Mouse (Mus musculus) liver, embryonic 15.5 days (tissue): Measurements from ENCODE around the gene Tfb1m. TPM values are rescaled to one million over a fixed set of nuclear protein-coding genes. Genes with fewer than 3 reads are reported as not detected.

ENCODE experiments used
- ATAC-seq: fragments of 200-750 bp; cut with Nextera tagmentation; 2 replicates; pipeline ENCODE4 v1.8.0; 2017; ENCODE audit warnings: moderate number of reproducible peaks, mild to moderate bottlenecking, moderate library complexity; ENCODE audit not compliant: insufficient read depth
- H3K27ac ChIP-seq: fragments of 300-500 bp; sonication (generic); replicated peaks from 2 replicates; pipeline ENCODE4 v1.5.1; 2015; ENCODE audit warnings: mild to moderate bottlenecking, inconsistent platforms
- H3K27me3 ChIP-seq: fragments of 300-500 bp; sonication (generic); 2 replicates; pipeline ENCODE4 v1.6.1; 2015; ENCODE audit warnings: mild to moderate bottlenecking, inconsistent platforms
- H3K36me3 ChIP-seq: fragments of 300-500 bp; sonication (generic); replicated peaks from 2 replicates; pipeline ENCODE4 v1.6.1; 2015; ENCODE audit warnings: moderate library complexity, mild to moderate bottlenecking, inconsistent platforms
- H3K4me1 ChIP-seq: fragments of 300-500 bp; sonication (generic); replicated peaks from 2 replicates; pipeline ENCODE4 v1.6.1; 2015; ENCODE audit warnings: inconsistent platforms
- H3K4me2 ChIP-seq: fragments of 300-500 bp; sonication (generic); 2 replicates; pipeline ENCODE4 v1.6.1; 2015; ENCODE audit warnings: moderate library complexity, mild to moderate bottlenecking, inconsistent platforms
- H3K4me3 ChIP-seq: fragments of 300-500 bp; sonication (generic); replicated peaks from 2 replicates; pipeline ENCODE4 v1.5.1; 2015; ENCODE audit warnings: mild to moderate bottlenecking, inconsistent platforms
- H3K9ac ChIP-seq: fragments of 300-500 bp; sonication (generic); 2 replicates; pipeline ENCODE4 v1.6.1; 2015; ENCODE audit warnings: moderate library complexity, mild to moderate bottlenecking, inconsistent platforms
- H3K9me3 ChIP-seq: fragments of 300-500 bp; sonication (generic); replicated peaks from 2 replicates; pipeline ENCODE4 v1.6.1; 2016; ENCODE audit warnings: inconsistent platforms
- WGBS: fragments of 180-500 bp; shearing (Covaris S2); methylation state at CpG from one replicate; pipeline ENCODE4 v1.1.7; 2015; ENCODE audit warnings: mixed read lengths; ENCODE audit not compliant: insufficient replicate concordance; 5-methylcytosine and 5-hydroxymethylcytosine counted together
- polyA plus RNA-seq: library from polyadenylated mRNA; unstranded; fragments of >200 nt; fragmentation: Nextera tagmentation; extraction: Ambion mirVana; gene quantifications from 2 replicates; pipeline ENCODE4 v1.2.1, GENCODE M21; 2015

Tfb1m gene
- polyA plus RNA-seq, 1 experiment from 2014 or later, result 11.4 TPM

DNA sequence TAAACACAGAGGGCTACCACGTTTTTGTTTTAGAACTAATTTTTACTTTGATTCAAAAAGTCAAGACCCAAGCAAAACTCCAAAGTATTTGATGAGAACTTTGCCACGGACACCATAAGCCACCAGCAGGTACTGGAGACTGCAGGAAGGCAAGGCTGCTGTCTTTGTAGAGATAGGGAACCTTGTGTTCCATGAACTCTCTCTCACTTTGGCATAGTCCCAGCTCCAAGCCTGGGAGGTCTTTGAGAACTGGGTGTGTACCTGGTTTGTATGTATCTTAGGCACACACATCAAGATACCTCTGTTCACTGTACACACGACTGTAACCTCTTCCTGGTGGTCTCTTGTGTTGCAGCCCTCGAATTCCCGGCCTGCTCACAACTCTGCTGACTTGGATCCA is 43.3 kb downstream of the Tfb1m start:
- Histone ChIP-seq H3K4me1 (no peaks in the 10 kb centered on the region), H3K4me3 (no peak overlapping the region), H3K9me3 (no peaks in the 10 kb centered on the region), H3K9ac (no peak overlapping the region), H3K4me2 (no peak overlapping the region), H3K36me3 (no peaks in the 10 kb centered on the region), H3K27me3 (no peaks in the 10 kb centered on the region), H3K27ac (no peak overlapping the region)
- 65% methylated on average over 5 of the region's 5 CpGs for whole genome bisulfite sequencing
- ATAC-seq, result no peak

DNA sequence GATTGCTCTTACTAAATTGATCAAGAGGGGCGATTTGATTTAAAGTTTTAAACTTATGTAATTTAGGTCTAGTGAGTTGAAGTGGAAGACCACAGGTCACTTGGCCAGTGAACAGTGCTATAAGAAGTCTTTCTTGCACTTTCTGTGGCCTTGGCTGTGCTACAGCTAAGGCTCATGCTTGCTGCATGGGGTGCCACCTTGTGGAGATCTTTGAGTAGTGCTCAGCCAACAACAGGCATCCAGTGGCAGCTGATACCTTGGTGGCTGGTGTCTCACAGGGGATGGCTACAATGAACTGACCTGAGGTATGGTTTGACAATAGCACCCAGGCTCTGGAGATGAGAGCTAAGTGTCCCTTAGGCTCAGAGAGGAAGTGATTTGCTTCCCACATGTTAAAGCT is 47.7 kb downstream of the Tfb1m start:
- Histone ChIP-seq H3K4me3 (no peak overlapping the region), H3K4me1 (no peaks in the 10 kb centered on the region), H3K4me2 (no peak overlapping the region), H3K27me3 (no peaks in the 10 kb centered on the region), H3K9me3 (no peaks in the 10 kb centered on the region), H3K9ac (no peak overlapping the region), H3K27ac (no peak overlapping the region), H3K36me3 (no peaks in the 10 kb centered on the region)
- 7% methylated on average over 1 of the region's 1 CpGs for WGBS
- ATAC-seq, result no peak

DNA sequence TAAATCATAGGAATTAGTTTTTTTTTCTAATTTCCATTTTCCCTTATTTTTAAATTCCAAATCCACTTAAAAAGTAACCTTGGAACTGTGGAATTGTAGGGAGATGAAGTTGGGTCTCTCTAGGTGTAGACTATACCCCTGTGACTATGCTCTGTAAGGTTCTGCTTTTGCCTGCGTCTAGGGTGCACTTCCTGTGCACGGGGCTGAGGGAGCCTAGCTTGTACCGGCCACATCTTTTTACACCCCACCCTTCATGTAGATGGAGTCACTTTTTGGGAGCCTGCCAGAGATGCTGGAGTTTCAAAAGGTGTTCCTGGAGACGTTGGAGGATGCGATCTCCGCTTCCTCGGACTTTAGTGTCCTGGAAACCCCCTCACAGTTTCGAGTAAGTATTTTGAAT is 51.1 kb downstream of the Tfb1m start:
- WGBS, result 55% methylated on average over 8 of the region's 8 CpGs
- Histone ChIP-seq H3K27me3 (no peaks in the 10 kb centered on the region), H3K36me3 (no peaks in the 10 kb centered on the region), H3K27ac (no peak overlapping the region), H3K9ac (no peak overlapping the region), H3K9me3 (no peaks in the 10 kb centered on the region), H3K4me2 (no peak overlapping the region), H3K4me1 (no peaks in the 10 kb centered on the region), H3K4me3 (no peak overlapping the region)
- ATAC-seq, result no peak

DNA sequence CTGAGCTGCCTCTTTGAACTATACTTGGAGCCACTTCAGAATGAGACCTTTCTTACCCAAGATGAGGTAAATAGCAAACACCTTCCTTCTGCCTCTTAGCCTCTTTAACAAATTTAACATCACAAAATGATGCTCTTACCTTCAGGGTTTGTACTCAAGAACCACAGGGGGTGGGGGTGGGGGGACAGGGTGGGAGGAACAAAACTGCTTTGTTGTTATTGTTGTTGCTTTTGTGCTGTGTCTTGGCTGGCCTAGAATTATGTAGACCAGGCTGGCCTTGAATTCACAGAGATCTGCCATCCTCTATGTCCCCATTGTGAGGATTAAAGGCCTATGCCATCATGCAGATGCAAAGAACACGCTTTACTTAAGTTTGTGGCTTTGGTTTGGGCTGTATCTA is 51.9 kb downstream of the Tfb1m start:
- no peak for ATAC-seq
- WGBS, result 58% methylated on average over 1 of the region's 1 CpGs

DNA sequence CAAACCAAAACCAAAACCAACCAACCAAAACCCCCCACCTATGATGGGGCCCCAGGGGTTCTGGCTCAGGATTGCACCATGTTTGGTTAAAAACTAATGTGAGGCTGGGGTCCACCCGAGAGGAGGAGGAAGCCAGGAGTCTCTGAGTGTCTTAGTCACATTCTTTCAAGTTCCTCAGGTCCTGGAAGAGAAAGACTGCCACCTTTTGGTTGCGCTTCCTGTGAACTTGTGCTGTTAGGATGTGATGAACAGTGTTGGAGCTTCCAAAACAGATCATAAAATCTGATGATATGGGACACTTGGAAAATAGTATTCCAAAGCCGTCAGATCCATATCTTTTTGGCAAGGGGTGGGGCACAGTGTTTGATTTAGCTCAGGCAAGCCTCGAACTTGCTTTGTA is 56.6 kb downstream of the Tfb1m start:
- no peak for ATAC-seq
- Histone ChIP-seq H3K36me3 (no peaks in the 10 kb centered on the region), H3K4me2 (no peak overlapping the region), H3K9me3 (no peaks in the 10 kb centered on the region), H3K27me3 (no peaks in the 10 kb centered on the region), H3K27ac (no peak overlapping the region), H3K4me3 (no peak overlapping the region), H3K4me1 (no peaks in the 10 kb centered on the region; the same call in 1 of the 2 replicates), H3K9ac (no peak overlapping the region)
- WGBS, result 66% methylated on average over 4 of the region's 4 CpGs

More for the DNA sequence above, 51.9 kb downstream of the Tfb1m start:
- Histone ChIP-seq H3K27me3 (no peaks in the 10 kb centered on the region), H3K4me2 (no peak overlapping the region), H3K36me3 (no peaks in the 10 kb centered on the region), H3K9ac (no peak overlapping the region), H3K4me1 (no peaks in the 10 kb centered on the region), H3K9me3 (no peaks in the 10 kb centered on the region), H3K27ac (no peak overlapping the region), H3K4me3 (no peak overlapping the region)

DNA sequence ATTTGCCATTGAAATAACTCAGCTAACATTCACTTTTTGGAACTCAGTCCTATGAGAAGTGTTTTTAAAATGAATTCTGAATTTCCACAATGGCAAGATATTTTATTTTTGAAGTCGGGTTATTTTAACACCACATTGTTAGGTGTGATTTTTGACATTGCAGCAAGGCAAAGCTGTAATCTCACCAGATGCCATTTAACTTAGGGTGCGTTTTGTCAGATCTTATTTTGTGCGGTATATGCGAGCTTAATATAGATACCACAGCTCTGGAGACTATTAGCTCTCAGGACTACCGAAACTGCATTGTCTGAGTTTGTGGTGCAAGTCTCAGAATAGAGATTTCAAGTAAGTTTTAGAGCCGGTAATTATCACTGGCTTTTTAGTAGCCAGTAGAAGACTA is 57.5 kb downstream of the Tfb1m start:
- no peak for ATAC-seq
- no peak overlapping the region for H3K9ac ChIP-seq
- WGBS, result 72% methylated on average over 6 of the region's 6 CpGs

DNA sequence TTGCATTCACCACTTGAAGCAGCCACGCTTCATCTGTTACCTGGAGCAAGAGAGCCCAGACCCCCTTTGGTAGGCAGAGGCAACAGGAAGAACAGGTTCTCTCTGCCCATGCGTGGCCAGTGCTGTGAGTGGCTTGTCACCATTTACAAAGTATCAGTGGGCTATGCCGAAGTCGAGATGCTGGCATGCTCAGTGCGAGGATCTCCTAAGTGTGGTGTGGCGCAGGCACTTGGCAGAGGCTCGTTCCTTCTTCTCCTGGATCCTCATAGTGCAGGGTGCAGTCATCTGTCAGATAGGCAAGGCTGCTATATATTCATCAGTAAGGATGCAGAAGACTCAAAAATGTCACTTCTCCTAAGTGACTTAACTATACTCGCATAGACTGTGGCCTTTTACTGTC is 58.1 kb downstream of the Tfb1m start:
- H3K9ac ChIP-seq, result no peak overlapping the region
- no peaks in the 10 kb centered on the region for H3K36me3 ChIP-seq
- 72% methylated on average over 8 of the region's 8 CpGs for WGBS
- ATAC-seq, result no peak
- H3K27ac ChIP-seq, result no peak overlapping the region
- H3K9me3 ChIP-seq, result no peaks in the 10 kb centered on the region
- H3K4me3 ChIP-seq, result no peak overlapping the region
- no peak overlapping the region for H3K4me2 ChIP-seq
- H3K27me3 ChIP-seq, result no peaks in the 10 kb centered on the region
- no peaks in the 10 kb centered on the region; the same call in 1 of the 2 replicates for H3K4me1 ChIP-seq

More for the DNA sequence above, 57.5 kb downstream of the Tfb1m start:
- Histone ChIP-seq H3K36me3 (no peaks in the 10 kb centered on the region), H3K4me1 (no peaks in the 10 kb centered on the region; the same call in 1 of the 2 replicates), H3K27me3 (no peaks in the 10 kb centered on the region), H3K4me2 (no peak overlapping the region), H3K27ac (no peak overlapping the region), H3K9me3 (no peaks in the 10 kb centered on the region), H3K4me3 (no peak overlapping the region)

DNA sequence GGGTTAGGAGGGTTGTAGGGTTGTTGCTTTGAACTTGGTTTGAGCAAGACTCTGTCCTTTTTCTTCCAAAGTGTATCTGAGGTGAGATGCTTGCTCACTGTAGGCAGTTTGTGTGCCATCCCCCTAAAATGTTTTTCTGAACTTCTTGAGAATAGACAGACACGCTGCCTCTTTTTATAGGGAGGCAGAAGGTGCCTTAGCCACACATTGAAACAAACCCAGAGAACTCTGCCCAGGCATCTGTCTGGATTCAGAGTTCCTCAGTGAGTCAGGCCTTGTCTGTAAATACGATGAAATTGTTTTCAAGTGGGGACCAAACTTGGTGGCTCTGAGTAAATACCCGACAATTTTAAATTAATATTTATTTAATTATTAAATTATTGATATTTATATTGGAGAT is 59.0 kb downstream of the Tfb1m start:
- H3K27ac ChIP-seq, result no peak overlapping the region
- H3K27me3 ChIP-seq, result no peaks in the 10 kb centered on the region
- H3K4me1 ChIP-seq, result no peaks in the 10 kb centered on the region; the same call in 1 of the 2 replicates
- H3K4me3 ChIP-seq, result no peak overlapping the region
- 71% methylated on average over 3 of the region's 3 CpGs for WGBS
- H3K9ac ChIP-seq, result no peak overlapping the region
- H3K4me2 ChIP-seq, result no peak overlapping the region
- H3K9me3 ChIP-seq, result no peaks in the 10 kb centered on the region
- no peaks in the 10 kb centered on the region for H3K36me3 ChIP-seq
- ATAC-seq, result no peak

DNA sequence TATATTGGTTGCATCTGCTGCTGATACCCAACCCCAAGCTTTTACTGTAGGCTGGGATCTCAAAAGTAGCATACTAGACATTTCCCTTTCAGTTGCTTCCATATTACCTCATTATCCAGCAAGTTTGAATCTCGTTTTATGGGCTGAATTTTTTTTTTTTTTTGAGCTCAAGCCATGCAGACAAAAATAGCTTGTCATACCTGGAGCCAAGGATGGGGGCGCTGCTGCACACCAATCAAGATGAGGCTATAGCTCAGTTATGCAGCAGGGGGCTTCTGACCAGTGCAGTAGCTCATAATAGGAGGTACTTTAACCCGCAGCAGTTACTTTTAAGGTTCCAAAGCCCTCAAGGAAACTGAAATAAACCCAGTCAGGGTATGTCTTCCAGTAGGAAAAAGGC is 59.5 kb downstream of the Tfb1m start:
- 18% methylated on average over 3 of the region's 3 CpGs for WGBS
- no peak overlapping the region for H3K4me2 ChIP-seq
- H3K9ac ChIP-seq, result no peak overlapping the region
- H3K27me3 ChIP-seq, result no peaks in the 10 kb centered on the region
- no peaks in the 10 kb centered on the region for H3K9me3 ChIP-seq
- no peak overlapping the region for H3K27ac ChIP-seq
- H3K4me3 ChIP-seq, result no peak overlapping the region
- no peak for ATAC-seq
- no peaks in the 10 kb centered on the region for H3K36me3 ChIP-seq
- no peaks in the 10 kb centered on the region; the same call in 1 of the 2 replicates for H3K4me1 ChIP-seq

DNA sequence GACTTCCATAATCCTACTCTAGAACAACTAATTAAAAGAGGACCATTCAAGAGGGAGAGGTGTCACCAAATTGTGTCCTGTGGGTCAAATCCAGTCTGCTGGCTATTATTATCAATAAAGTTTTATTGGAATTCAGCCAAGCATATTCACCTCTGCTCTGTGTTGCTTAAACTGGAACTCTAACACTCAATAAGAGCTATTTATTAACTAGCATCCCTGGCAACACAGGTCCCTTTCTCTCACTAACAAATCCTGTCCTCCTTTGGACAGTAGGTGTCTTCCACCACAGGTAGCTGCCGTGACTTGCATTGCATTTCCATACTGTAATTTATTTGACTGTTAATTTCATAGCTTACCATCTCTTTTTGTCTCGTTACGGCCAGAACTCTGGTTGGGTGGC is 61.5 kb downstream of the Tfb1m start:
- WGBS, result 69% methylated on average over 3 of the region's 3 CpGs
- Histone ChIP-seq H3K27me3 (no peaks in the 10 kb centered on the region), H3K9me3 (no peaks in the 10 kb centered on the region), H3K4me3 (no peak overlapping the region), H3K4me1 (no peaks in the 10 kb centered on the region; the same call in 1 of the 2 replicates), H3K36me3 (no peaks in the 10 kb centered on the region), H3K27ac (no peak overlapping the region), H3K9ac (no peak overlapping the region), H3K4me2 (no peak overlapping the region)
- ATAC-seq, result peak; percentile 66; the same call in 1 of the 2 replicates

DNA sequence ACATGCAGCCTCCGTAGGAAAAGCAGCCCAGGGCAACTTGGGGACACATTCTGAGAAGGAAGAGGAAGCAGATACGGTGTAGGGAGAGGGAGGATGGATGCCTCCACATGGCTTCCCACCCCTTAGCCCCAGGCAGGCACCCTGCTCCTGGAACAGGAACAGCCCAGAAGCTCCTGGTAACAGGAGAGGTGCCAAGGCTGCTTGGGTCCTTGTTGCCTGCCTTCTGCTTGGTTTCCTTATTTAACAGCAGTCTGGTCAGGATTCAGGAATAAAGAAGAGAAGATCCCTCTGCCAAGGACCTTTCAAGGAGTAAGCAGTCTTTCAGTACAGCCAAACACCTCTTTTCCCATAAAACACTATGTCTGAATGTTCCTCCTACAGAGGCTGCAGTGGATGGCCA is 62.0 kb downstream of the Tfb1m start:
- no peak for ATAC-seq
- Histone ChIP-seq H3K4me2 (no peak overlapping the region), H3K36me3 (no peaks in the 10 kb centered on the region), H3K9me3 (no peaks in the 10 kb centered on the region), H3K9ac (no peak overlapping the region), H3K4me3 (no peak overlapping the region), H3K4me1 (no peaks in the 10 kb centered on the region; the same call in 1 of the 2 replicates), H3K27ac (no peak overlapping the region), H3K27me3 (no peaks in the 10 kb centered on the region)
- 29% methylated on average over 2 of the region's 2 CpGs for WGBS

DNA sequence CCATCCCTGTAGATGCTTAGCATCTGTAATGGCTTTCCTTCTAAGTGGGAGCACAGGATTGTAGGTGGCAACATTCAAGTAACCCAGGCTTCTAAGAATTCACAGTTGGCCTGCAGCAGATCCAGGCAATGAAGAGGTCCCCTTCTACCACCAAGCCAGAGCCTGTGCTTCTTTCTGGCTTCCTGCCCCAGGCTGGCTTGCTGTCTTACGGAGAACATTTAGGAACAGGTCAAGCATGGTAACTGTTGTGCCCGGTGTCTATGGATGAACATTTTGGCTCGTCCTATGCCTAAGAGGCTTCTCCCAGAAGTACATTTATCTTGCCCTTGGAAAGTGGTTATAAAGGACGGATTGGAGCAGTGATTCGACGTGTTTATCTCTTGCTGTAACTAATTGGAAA is 65.9 kb downstream of the Tfb1m start:
- ATAC-seq, result no peak
- Histone ChIP-seq H3K36me3 (no peaks in the 10 kb centered on the region), H3K4me3 (no peak overlapping the region), H3K4me1 (peaks cover 7% of the 10 kb centered on the region), H3K9ac (no peak overlapping the region), H3K27ac (no peak overlapping the region), H3K9me3 (no peaks in the 10 kb centered on the region), H3K4me2 (no peak overlapping the region), H3K27me3 (no peaks in the 10 kb centered on the region)
- WGBS, result 70% methylated on average over 6 of the region's 6 CpGs
